Mouse (Mus musculus) neural tube, embryonic 12.5 days (tissue): ENCODE measurements at regions not wholly inside any gene's neighbourhood (a gene's known extent, or its start where the extent isn't known, plus 50 kb on each side); places are given as distances from the start of the nearest gene placed in this dataset.

Source experiments
- ATAC-seq: fragments of 200-750 bp; cut with Nextera tagmentation; 2 replicates; pipeline ENCODE4 v1.8.0; 2017; ENCODE audit warnings: low read depth, mild to moderate bottlenecking, moderate TSS enrichment, moderate library complexity; ENCODE audit not compliant: low FRiP score
- H3K27ac ChIP-seq: fragments of 300-500 bp; sonication (generic); 2 replicates; pipeline ENCODE4 v1.5.1; 2016
- H3K27me3 ChIP-seq: fragments of 300-500 bp; sonication (generic); replicated peaks from 2 replicates; pipeline ENCODE4 v1.6.1; 2016; ENCODE audit warnings: mild to moderate bottlenecking
- H3K36me3 ChIP-seq: fragments of 300-500 bp; sonication (generic); 2 replicates; pipeline ENCODE4 v1.6.1; 2016; ENCODE audit warnings: mild to moderate bottlenecking
- H3K4me1 ChIP-seq: fragments of 300-500 bp; sonication (generic); 2 replicates; pipeline ENCODE4 v1.6.1; 2016
- H3K4me2 ChIP-seq: fragments of 300-500 bp; sonication (generic); replicated peaks from 2 replicates; pipeline ENCODE4 v1.6.1; 2016; ENCODE audit warnings: mild to moderate bottlenecking
- H3K4me3 ChIP-seq: fragments of 300-500 bp; sonication (generic); 2 replicates; pipeline ENCODE4 v1.5.1; 2016
- H3K9ac ChIP-seq: fragments of 300-500 bp; sonication (generic); 2 replicates; pipeline ENCODE4 v1.6.1; 2016; ENCODE audit warnings: mild to moderate bottlenecking
- H3K9me3 ChIP-seq: fragments of 300-500 bp; sonication (generic); 2 replicates; pipeline ENCODE4 v1.6.1; 2016; ENCODE audit warnings: mild to moderate bottlenecking
- WGBS: fragments of 180-500 bp; shearing (Covaris S2); methylation state at CpG from one replicate; pipeline ENCODE4 v1.1.7; 2016; 5-methylcytosine and 5-hydroxymethylcytosine counted together

DNA sequence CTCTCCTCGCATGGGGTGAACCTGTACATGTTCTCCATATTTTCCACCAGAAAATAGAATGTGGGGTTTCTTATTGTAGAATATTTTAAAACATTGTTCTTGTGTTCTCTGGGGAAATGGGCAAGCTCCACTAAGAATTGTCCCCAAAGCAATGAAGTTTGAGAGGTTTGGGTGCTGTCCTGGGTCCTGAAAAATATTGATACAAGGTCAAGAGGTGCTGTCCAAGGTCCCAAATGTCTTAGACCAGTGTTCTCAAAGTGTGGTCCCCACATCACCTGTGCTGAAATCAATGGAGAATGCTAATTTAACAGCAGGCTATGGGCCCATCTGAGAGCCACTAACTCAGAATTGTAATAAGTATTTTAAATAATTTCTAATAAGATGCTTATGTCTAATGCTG lies 204.2 kb upstream of the Pkdcc start:
- no peaks in the 10 kb centered on the region for H3K4me1 ChIP-seq
- H3K9me3 ChIP-seq = no peaks in the 10 kb centered on the region
- WGBS = 89% methylated on average over 1 of the region's 1 CpGs

DNA sequence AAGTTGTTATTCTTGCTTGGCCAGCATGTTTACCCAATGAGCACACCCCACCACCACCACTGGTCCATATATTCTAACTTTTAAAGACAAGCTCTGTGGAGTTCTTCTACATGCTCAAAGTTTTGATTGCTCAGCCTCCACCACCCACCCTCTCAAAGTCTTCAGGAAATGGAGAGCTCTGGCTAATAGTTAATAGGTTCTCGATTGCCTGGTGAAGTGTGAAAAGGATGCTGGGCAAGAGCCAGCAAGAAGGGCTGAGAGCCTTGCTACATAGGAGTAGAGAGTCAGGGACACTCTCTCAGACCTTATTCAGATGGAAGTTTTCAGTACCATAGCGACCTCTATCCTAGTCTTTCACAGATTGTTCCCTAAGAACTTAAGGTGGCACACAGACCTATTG lies 199.4 kb upstream of the Pkdcc start:
- no peak overlapping the region for H3K4me3 ChIP-seq
- H3K4me2 ChIP-seq = no peak overlapping the region
- no peak overlapping the region for H3K9ac ChIP-seq
- no peak overlapping the region for H3K27ac ChIP-seq
- H3K9me3 ChIP-seq = no peaks in the 10 kb centered on the region
- 76% methylated on average over 2 of the region's 2 CpGs for WGBS
- H3K36me3 ChIP-seq = no peaks in the 10 kb centered on the region
- H3K4me1 ChIP-seq = no peaks in the 10 kb centered on the region
- H3K27me3 ChIP-seq = no peaks in the 10 kb centered on the region
- no peak for ATAC-seq

More for the DNA sequence above, 204.2 kb upstream of the Pkdcc start:
- Histone ChIP-seq H3K4me2 (no peak overlapping the region), H3K27ac (no peak overlapping the region), H3K36me3 (no peaks in the 10 kb centered on the region), H3K9ac (no peak overlapping the region), H3K4me3 (no peak overlapping the region), H3K27me3 (no peaks in the 10 kb centered on the region)
- no peak for ATAC-seq

- Histone ChIP-seq H3K4me2 (no peak overlapping the region), H3K4me1 (no peaks in the 10 kb centered on the region), H3K9me3 (no peaks in the 10 kb centered on the region), H3K27me3 (no peaks in the 10 kb centered on the region), H3K9ac (no peak overlapping the region), H3K4me3 (no peak overlapping the region), H3K27ac (no peak overlapping the region), H3K36me3 (no peaks in the 10 kb centered on the region)
- no peak for ATAC-seq
- WGBS = 96% methylated on average over 5 of the region's 5 CpGs
Observed at GRCm38 (mm10) chr17:83016936-83017335, 198.2 kb upstream of the Pkdcc start.

- H3K4me2 ChIP-seq = no peak overlapping the region
- H3K4me3 ChIP-seq = no peak overlapping the region
- ATAC-seq = no peak
- no peak overlapping the region for H3K9ac ChIP-seq
- H3K9me3 ChIP-seq = no peaks in the 10 kb centered on the region
- no peak overlapping the region for H3K27ac ChIP-seq
- 80% methylated on average over 5 of the region's 5 CpGs for WGBS
- no peaks in the 10 kb centered on the region for H3K4me1 ChIP-seq
- no peaks in the 10 kb centered on the region for H3K27me3 ChIP-seq
- H3K36me3 ChIP-seq = no peaks in the 10 kb centered on the region
Observed at GRCm38 (mm10) chr17:83019267-83019666, 195.8 kb upstream of the Pkdcc start.

DNA sequence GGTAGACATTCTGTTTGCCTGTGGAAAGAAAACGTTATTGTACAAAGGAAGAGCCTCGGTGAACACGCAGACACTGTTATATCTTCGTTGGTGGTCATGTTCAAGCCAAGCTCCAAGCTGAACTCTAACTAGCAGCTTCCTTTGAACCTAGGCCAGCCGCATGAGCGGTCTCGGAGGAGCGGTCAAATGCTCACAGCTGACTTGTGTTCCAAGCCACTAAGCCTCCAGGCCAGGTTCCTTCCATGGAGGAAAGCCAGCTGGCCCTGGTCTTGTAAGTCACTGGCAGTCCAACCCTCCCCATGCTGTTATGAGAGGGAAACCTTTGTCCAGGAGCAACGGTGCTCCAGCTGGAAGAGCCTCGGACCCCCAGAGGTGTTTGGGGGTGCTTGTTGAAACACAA lies 194.5 kb upstream of the Pkdcc start:
- Histone ChIP-seq H3K36me3 (no peaks in the 10 kb centered on the region), H3K4me1 (no peaks in the 10 kb centered on the region), H3K27me3 (no peaks in the 10 kb centered on the region), H3K9ac (no peak overlapping the region), H3K27ac (no peak overlapping the region), H3K9me3 (no peaks in the 10 kb centered on the region), H3K4me3 (no peak overlapping the region), H3K4me2 (no peak overlapping the region)
- ATAC-seq = no peak
- 72% methylated on average over 10 of the region's 10 CpGs for WGBS

DNA sequence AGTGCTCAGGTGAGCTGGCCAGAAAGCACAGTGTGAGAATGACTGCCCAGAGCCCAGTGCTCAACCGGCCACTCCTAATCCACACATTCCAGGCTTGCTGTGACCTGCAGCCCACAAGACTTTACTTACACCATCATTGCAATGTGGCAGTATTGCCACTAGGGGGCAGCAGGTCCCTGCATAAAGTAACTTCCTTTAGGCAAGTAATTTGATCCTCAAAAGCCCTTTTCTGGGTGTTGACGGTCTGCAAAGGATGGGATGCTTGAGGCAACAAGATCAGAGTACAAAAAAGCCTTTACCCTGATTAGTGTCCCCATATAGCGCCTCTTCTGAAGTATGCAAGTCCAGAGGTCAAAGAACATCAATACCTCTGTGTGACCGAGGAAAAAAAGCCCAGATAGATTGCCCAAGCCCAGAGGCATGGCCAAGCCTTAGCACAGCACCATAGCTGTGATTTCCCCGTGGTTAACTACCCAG lies 189.7 kb upstream of the Pkdcc start:
- no peak overlapping the region for H3K27ac ChIP-seq
- no peaks in the 10 kb centered on the region for H3K36me3 ChIP-seq
- H3K9me3 ChIP-seq = peaks cover 6% of the 10 kb centered on the region; the same call in 1 of the 2 replicates
- peak; percentile 50 for ATAC-seq
- no peaks in the 10 kb centered on the region for H3K27me3 ChIP-seq
- no peak overlapping the region for H3K4me3 ChIP-seq
- WGBS = 24% methylated on average over 5 of the region's 5 CpGs
- H3K4me1 ChIP-seq = no peaks in the 10 kb centered on the region
- H3K4me2 ChIP-seq = no peak overlapping the region
- no peak overlapping the region for H3K9ac ChIP-seq

DNA sequence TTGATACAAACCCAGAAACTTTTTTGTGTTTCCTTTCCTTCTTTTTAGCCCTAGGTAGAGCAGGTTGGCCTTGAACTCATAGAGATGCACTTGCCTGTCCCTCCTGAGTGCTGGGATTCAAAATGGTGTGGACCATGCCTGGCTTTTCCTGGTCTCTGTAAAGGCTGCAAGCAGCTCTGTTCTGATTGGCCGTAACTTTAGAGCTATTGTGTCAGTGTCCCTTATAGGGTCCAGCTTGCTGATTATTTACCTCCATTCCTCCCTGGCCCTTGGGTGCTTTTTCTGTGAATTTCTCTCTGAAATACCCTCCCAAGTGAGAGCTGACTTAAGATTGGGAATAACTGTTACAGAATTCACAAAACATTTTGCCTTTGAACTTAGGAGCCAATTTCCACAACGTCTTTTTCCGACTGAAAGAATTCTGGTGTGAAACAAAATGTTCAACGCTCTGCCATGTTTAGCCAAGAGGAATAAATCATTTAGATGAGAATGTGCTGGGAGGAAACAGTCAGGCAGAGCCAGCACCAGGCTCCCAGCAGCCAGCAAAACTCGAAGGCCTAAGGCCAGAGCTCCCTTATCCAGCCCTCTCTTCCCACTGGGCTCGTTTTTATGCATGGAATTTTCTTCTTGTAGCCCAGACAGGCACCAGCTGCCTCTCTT lies 180.0 kb upstream of the Pkdcc start:
- no peaks in the 10 kb centered on the region for H3K4me1 ChIP-seq
- ATAC-seq = no peak
- no peaks in the 10 kb centered on the region for H3K36me3 ChIP-seq
- H3K9me3 ChIP-seq = no peaks in the 10 kb centered on the region
- no peak overlapping the region for H3K27ac ChIP-seq
- no peaks in the 10 kb centered on the region for H3K27me3 ChIP-seq
- H3K4me3 ChIP-seq = no peak overlapping the region
- H3K4me2 ChIP-seq = no peak overlapping the region
- H3K9ac ChIP-seq = no peak overlapping the region
- WGBS = 62% methylated on average over 6 of the region's 6 CpGs

DNA sequence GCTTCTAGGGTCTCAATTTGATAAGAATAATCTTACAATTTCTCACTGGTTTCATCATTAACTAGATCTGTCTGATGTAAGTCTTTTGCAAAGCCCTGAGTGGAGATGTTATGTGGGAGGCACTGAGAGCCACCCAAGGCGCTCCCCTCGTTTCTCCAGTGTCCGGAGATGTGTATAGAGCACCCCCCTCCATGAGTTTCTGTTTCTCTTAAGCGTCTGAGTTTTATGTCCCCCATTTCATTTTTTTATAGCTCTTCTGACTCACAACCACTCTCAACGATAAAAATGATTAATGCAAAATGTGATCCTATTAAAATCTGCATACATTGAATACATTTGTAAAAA lies 179.5 kb upstream of the Pkdcc start:
- Histone ChIP-seq H3K4me2 (no peak overlapping the region), H3K27me3 (0 out of 2 replicates have a peak, but pooled peaks cover 2% of the 10 kb centered on the region), H3K9ac (no peak overlapping the region), H3K4me1 (no peaks in the 10 kb centered on the region), H3K36me3 (no peaks in the 10 kb centered on the region), H3K9me3 (no peaks in the 10 kb centered on the region), H3K27ac (no peak overlapping the region), H3K4me3 (no peak overlapping the region)
- ATAC-seq = no peak
- WGBS = 71% methylated on average over 5 of the region's 5 CpGs

- 84% methylated on average over 3 of the region's 3 CpGs for whole genome bisulfite sequencing
- no peaks in the 10 kb centered on the region for H3K9me3 ChIP-seq
- H3K9ac ChIP-seq = no peak overlapping the region
- H3K4me3 ChIP-seq = no peak overlapping the region
- ATAC-seq = no peak
- 0 out of 2 replicates have a peak, but pooled peaks cover 2% of the 10 kb centered on the region for H3K27me3 ChIP-seq
- H3K27ac ChIP-seq = no peak overlapping the region
- H3K4me2 ChIP-seq = no peak overlapping the region
- H3K36me3 ChIP-seq = no peaks in the 10 kb centered on the region
- H3K4me1 ChIP-seq = no peaks in the 10 kb centered on the region
Observed at GRCm38 (mm10) chr17:83039563-83039962, 175.5 kb upstream of the Pkdcc start.

- no peak overlapping the region for H3K4me2 ChIP-seq
- H3K27ac ChIP-seq = no peak overlapping the region
- H3K36me3 ChIP-seq = no peaks in the 10 kb centered on the region
- H3K9me3 ChIP-seq = no peaks in the 10 kb centered on the region
- no peaks in the 10 kb centered on the region for H3K4me1 ChIP-seq
- no peak overlapping the region for H3K4me3 ChIP-seq
- WGBS = 70% methylated on average over 6 of the region's 6 CpGs
- no peak overlapping the region for H3K9ac ChIP-seq
- ATAC-seq = no peak
- H3K27me3 ChIP-seq = 0 out of 2 replicates have a peak, but pooled peaks cover 8% of the 10 kb centered on the region
Observed at GRCm38 (mm10) chr17:83044515-83044914, 170.6 kb upstream of the Pkdcc start.

GRCm38 (mm10) chr17:83049972-83050535 lies 165.0 kb upstream of the Pkdcc start:
- Histone ChIP-seq H3K4me1 (no peaks in the 10 kb centered on the region), H3K4me2 (no peak overlapping the region), H3K27me3 (0 out of 2 replicates have a peak, but pooled peaks cover 2% of the 10 kb centered on the region), H3K9me3 (no peaks in the 10 kb centered on the region), H3K27ac (no peak overlapping the region), H3K36me3 (no peaks in the 10 kb centered on the region), H3K9ac (no peak overlapping the region), H3K4me3 (no peak overlapping the region)
- 84% methylated on average over 13 of the region's 13 CpGs for WGBS
- ATAC-seq = no peak

DNA sequence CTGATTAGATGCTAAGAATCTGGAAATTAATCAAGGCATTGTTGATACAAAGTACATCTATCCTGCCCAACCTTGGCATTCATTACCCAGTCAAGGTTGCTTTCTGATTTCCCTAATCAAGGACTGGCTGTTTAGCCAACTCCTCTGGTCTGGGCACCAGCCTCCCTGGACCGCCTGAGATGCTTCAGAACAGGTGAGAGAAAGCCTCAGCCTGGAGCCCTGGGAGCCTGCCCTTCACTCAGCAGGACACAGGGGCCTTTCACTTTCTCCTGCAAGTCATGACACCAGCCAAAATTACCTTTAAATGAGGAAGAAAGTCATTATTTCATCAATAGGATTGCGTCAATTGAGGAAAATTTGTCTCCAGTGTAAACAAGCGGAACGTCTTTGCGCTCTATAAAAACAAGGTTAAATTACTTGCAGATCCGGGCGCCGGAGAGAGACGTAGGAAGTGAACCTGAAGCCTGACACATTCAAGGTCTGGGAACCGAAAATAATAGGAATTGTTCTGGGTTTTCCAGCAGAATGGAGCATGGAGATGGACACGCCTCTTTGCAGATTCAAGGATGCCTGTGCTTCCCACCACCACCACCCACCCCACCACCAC lies 164.4 kb upstream of the Pkdcc start:
- Histone ChIP-seq H3K27me3 (no peaks in the 10 kb centered on the region), H3K4me2 (no peak overlapping the region), H3K27ac (no peak overlapping the region), H3K9me3 (no peaks in the 10 kb centered on the region), H3K4me1 (no peaks in the 10 kb centered on the region), H3K36me3 (no peaks in the 10 kb centered on the region), H3K4me3 (no peak overlapping the region), H3K9ac (no peak overlapping the region)
- WGBS = 32% methylated on average over 11 of the region's 11 CpGs
- ATAC-seq = no peak
